Mouse (Mus musculus): ENCODE measurements around the gene Unc119b. TPM values are rescaled to one million over a fixed set of nuclear protein-coding genes. Genes with fewer than 3 reads are reported as not detected.

Gene Unc119b
- 41.9 and 45.4 TPM in 2 replicates for polyA plus RNA-seq (2014; fragmentation: Nextera tagmentation; extraction: Ambion mirVana)

- no peaks in the 10 kb centered on the region for H3K9me3 ChIP-seq (ENCODE audit: low read depth, low read length)
- no peak within 1 kb of the TSS for H3K27ac ChIP-seq (ENCODE audit: low read depth)
- peak within 1 kb of the TSS; percentile 81 for H3K9ac ChIP-seq
- H3K4me2 ChIP-seq, result peak within 1 kb of the TSS; percentile 95
- WGBS, result under 1% methylated on average over 77 of the region's 81 CpGs
- DNase-seq (peak; percentile 94), ATAC-seq (ENCODE audit: insufficient read depth) (peak; percentile 94)
- H3K4me1 ChIP-seq (ENCODE audit: insufficient read depth), result peaks cover 7% of the 10 kb centered on the region
- H3K4me3 ChIP-seq (ENCODE audit: low read depth, low read length), result peak within 1 kb of the TSS; percentile 80
- peaks cover 9% of the 10 kb centered on the region for H3K36me3 ChIP-seq (ENCODE audit: insufficient read depth)
- no peak for TF ChIP-seq CTCF (IDR thresholded peaks at IDR 0.05; ENCODE audit: low read depth)
- H3K27me3 ChIP-seq (ENCODE audit: insufficient read depth, low read length), result no peaks in the 10 kb centered on the region
Measured at GRCm38 (mm10) chr5:115134234-115135165, at the start of gene Unc119b. Unc119b (minus strand) TSS chr5:115134975.

- Histone ChIP-seq H3K27ac (ENCODE audit: low read depth) (no peak overlapping the region), H3K4me1 (ENCODE audit: insufficient read depth) (peaks cover 8% of the 10 kb centered on the region; the same call in 1 of the 2 replicates)
Measured at GRCm38 (mm10) chr5:115183482-115183881, 48.7 kb upstream of the Unc119b start.

GRCm38 (mm10) chr5:115182925-115183324 lies 48.1 kb upstream of the Unc119b start:
- Histone ChIP-seq H3K27ac (ENCODE audit: low read depth) (no peak overlapping the region), H3K4me1 (ENCODE audit: insufficient read depth) (peaks cover 8% of the 10 kb centered on the region; the same call in 1 of the 2 replicates), H3K9ac (no peak overlapping the region), H3K27me3 (ENCODE audit: insufficient read depth, low read length) (no peaks in the 10 kb centered on the region; the same call in 1 of the 2 replicates), H3K4me2 (no peak overlapping the region), H3K36me3 (ENCODE audit: insufficient read depth) (no peaks in the 10 kb centered on the region), H3K4me3 (ENCODE audit: low read depth, low read length) (no peak overlapping the region), H3K9me3 (ENCODE audit: low read depth, low read length) (no peaks in the 10 kb centered on the region)
- DNase-seq (no peak), ATAC-seq (ENCODE audit: insufficient read depth) (no peak)
- 64% methylated on average over 8 of the region's 8 CpGs for WGBS
- no peak for TF ChIP-seq CTCF (IDR thresholded peaks at IDR 0.05; ENCODE audit: low read depth)

More at GRCm38 (mm10) chr5:115183482-115183881, 48.7 kb upstream of the Unc119b start:
- H3K9me3 ChIP-seq (ENCODE audit: low read depth, low read length), result no peaks in the 10 kb centered on the region
- no peak overlapping the region for H3K9ac ChIP-seq
- 47% methylated on average over 10 of the region's 10 CpGs for WGBS
- no peaks in the 10 kb centered on the region for H3K36me3 ChIP-seq (ENCODE audit: insufficient read depth)
- TF ChIP-seq CTCF (IDR thresholded peaks at IDR 0.05; ENCODE audit: low read depth), result no peak
- H3K27me3 ChIP-seq (ENCODE audit: insufficient read depth, low read length), result no peaks in the 10 kb centered on the region; the same call in 1 of the 2 replicates
- no peak for ATAC-seq (ENCODE audit: insufficient read depth)
- DNase-seq, result no peak
- no peak overlapping the region for H3K4me3 ChIP-seq (ENCODE audit: low read depth, low read length)
- H3K4me2 ChIP-seq, result no peak overlapping the region

GRCm38 (mm10) chr5:115181248-115181940 lies 46.6 kb upstream of the Unc119b start:
- ATAC-seq (ENCODE audit: insufficient read depth) (peak; percentile 35; the same call in 1 of the 2 replicates), DNase-seq (peak; percentile 81)
- Histone ChIP-seq H3K4me1 (ENCODE audit: insufficient read depth) (peaks cover 7% of the 10 kb centered on the region; the same call in 1 of the 2 replicates), H3K27ac (ENCODE audit: low read depth) (peak overlapping the region; percentile 66), H3K9ac (no peak overlapping the region), H3K27me3 (ENCODE audit: insufficient read depth, low read length) (no peaks in the 10 kb centered on the region; the same call in 1 of the 2 replicates), H3K9me3 (ENCODE audit: low read depth, low read length) (no peaks in the 10 kb centered on the region), H3K4me3 (ENCODE audit: low read depth, low read length) (no peak overlapping the region), H3K4me2 (no peak overlapping the region), H3K36me3 (ENCODE audit: insufficient read depth) (no peaks in the 10 kb centered on the region)
- no peak for TF ChIP-seq CTCF (IDR thresholded peaks at IDR 0.05; ENCODE audit: low read depth)
- WGBS, result 53% methylated on average over 13 of the region's 13 CpGs

GRCm38 (mm10) chr5:115179596-115179995 lies 44.8 kb upstream of the Unc119b start:
- H3K27me3 ChIP-seq (ENCODE audit: insufficient read depth, low read length), result no peaks in the 10 kb centered on the region
- ATAC-seq (ENCODE audit: insufficient read depth) (no peak), DNase-seq (no peak)
- no peak overlapping the region for H3K4me3 ChIP-seq (ENCODE audit: low read depth, low read length)
- no peak for TF ChIP-seq CTCF (IDR thresholded peaks at IDR 0.05; ENCODE audit: low read depth)
- H3K4me1 ChIP-seq (ENCODE audit: insufficient read depth), result 0 out of 2 replicates have a peak, but pooled peaks cover 5% of the 10 kb centered on the region
- 89% methylated on average over 11 of the region's 11 CpGs for WGBS
- no peak overlapping the region for H3K9ac ChIP-seq
- H3K4me2 ChIP-seq, result no peak overlapping the region
- H3K9me3 ChIP-seq (ENCODE audit: low read depth, low read length), result no peaks in the 10 kb centered on the region
- H3K36me3 ChIP-seq (ENCODE audit: insufficient read depth), result no peaks in the 10 kb centered on the region
- no peak overlapping the region for H3K27ac ChIP-seq (ENCODE audit: low read depth)

- Histone ChIP-seq H3K4me1 (ENCODE audit: insufficient read depth) (0 out of 2 replicates have a peak, but pooled peaks cover 5% of the 10 kb centered on the region), H3K4me2 (no peak overlapping the region), H3K9ac (no peak overlapping the region), H3K36me3 (ENCODE audit: insufficient read depth) (no peaks in the 10 kb centered on the region), H3K27ac (ENCODE audit: low read depth) (no peak overlapping the region), H3K4me3 (ENCODE audit: low read depth, low read length) (no peak overlapping the region), H3K9me3 (ENCODE audit: low read depth, low read length) (no peaks in the 10 kb centered on the region), H3K27me3 (ENCODE audit: insufficient read depth, low read length) (no peaks in the 10 kb centered on the region)
- no peak for ATAC-seq (ENCODE audit: insufficient read depth)
- DNase-seq, result no peak
- WGBS, result 78% methylated on average over 6 of the region's 6 CpGs
- no peak for TF ChIP-seq CTCF (IDR thresholded peaks at IDR 0.05; ENCODE audit: low read depth)
Measured at GRCm38 (mm10) chr5:115177866-115178265, 43.1 kb upstream of the Unc119b start.

Measured in lung, embryonic 14.5 days (tissue).